Mouse (Mus musculus) lung, embryonic 14.5 days (tissue): ENCODE measurements around the gene Kcnj8. TPM values are rescaled to one million over a fixed set of nuclear protein-coding genes. Genes with fewer than 3 reads are reported as not detected.

Experiments used
- ATAC-seq: fragments of 200-750 bp; cut with Nextera tagmentation; 2 replicates; pipeline ENCODE4 v1.8.0; 2017; ENCODE audit warnings: mild to moderate bottlenecking, moderate TSS enrichment, moderate library complexity; ENCODE audit not compliant: insufficient read depth
- DNase-seq: peaks from one replicate; pipeline ENCODE4 v3.0.0-alpha.2; 2015
- H3K27ac ChIP-seq: fragments of 300-500 bp; sonication (generic); 2 replicates; pipeline ENCODE4 v1.5.1; 2014; ENCODE audit warnings: low read depth, mild to moderate bottlenecking, moderate library complexity
- H3K27me3 ChIP-seq: fragments of 300-500 bp; sonication (generic); 2 replicates; pipeline ENCODE4 v1.6.1; 2014; ENCODE audit warnings: low read length, control low read depth; ENCODE audit not compliant: insufficient read depth
- H3K36me3 ChIP-seq: fragments of 300-500 bp; sonication (generic); 2 replicates; pipeline ENCODE4 v1.6.1; 2014; ENCODE audit warnings: control low read depth; ENCODE audit not compliant: insufficient read depth
- H3K4me1 ChIP-seq: fragments of 300-500 bp; sonication (generic); 2 replicates; pipeline ENCODE4 v1.6.1; 2014; ENCODE audit warnings: antibody characterized with exemption, control low read depth; ENCODE audit not compliant: insufficient read depth
- H3K4me2 ChIP-seq: fragments of 300-500 bp; sonication (generic); 2 replicates; pipeline ENCODE4 v1.6.1; 2014; ENCODE audit warnings: mild to moderate bottlenecking
- H3K4me3 ChIP-seq: fragments of 300-500 bp; sonication (generic); 2 replicates; pipeline ENCODE4 v1.5.1; 2014; ENCODE audit warnings: low read depth, low read length
- H3K9ac ChIP-seq: fragments of 300-500 bp; sonication (generic); 2 replicates; pipeline ENCODE4 v1.6.1; 2014
- H3K9me3 ChIP-seq: fragments of 300-500 bp; sonication (generic); 2 replicates; pipeline ENCODE4 v1.6.1; 2016; ENCODE audit warnings: low read depth, low read length, control low read depth
- CTCF ChIP-seq: IDR thresholded peaks from 2 replicates; pipeline ENCODE4 v1.5.1; 2016; ENCODE audit warnings: antibody characterized with exemption, low read depth
- WGBS: fragments of 180-500 bp; shearing (Covaris S2); extraction: QIAGEN DNeasy Blood & Tissue Kit; methylation state at CpG from one replicate; pipeline ENCODE4 v1.1.7; 2014; 5-methylcytosine and 5-hydroxymethylcytosine counted together
- polyA plus RNA-seq: library from polyadenylated mRNA; unstranded; fragments of >200 nt; fragmentation: Nextera tagmentation; extraction: Ambion mirVana; gene quantifications from 2 replicates; pipeline ENCODE4 v1.2.1, GENCODE M21; 2014

Gene Kcnj8
- polyA plus RNA-seq, 1 experiment from 2014 or later, result 13.6 TPM

GRCm38 (mm10) chr6:142578831-142579230, 7.4 kb upstream of the Kcnj8 start:
- WGBS, result 68% methylated on average over 4 of the region's 4 CpGs
- H3K4me1 ChIP-seq, result no peaks in the 10 kb centered on the region
- H3K4me3 ChIP-seq, result no peak overlapping the region
- no peak for DNase-seq
- H3K9ac ChIP-seq, result no peak overlapping the region
- no peaks in the 10 kb centered on the region for H3K9me3 ChIP-seq
- no peak for ATAC-seq
- no peak overlapping the region for H3K27ac ChIP-seq
- TF ChIP-seq CTCF, result no peak
- no peak overlapping the region for H3K4me2 ChIP-seq
- H3K36me3 ChIP-seq, result no peaks in the 10 kb centered on the region
- H3K27me3 ChIP-seq, result no peaks in the 10 kb centered on the region

- H3K9ac ChIP-seq, result no peak overlapping the region
- DNase-seq (no peak), ATAC-seq (no peak)
- no peak for TF ChIP-seq CTCF
- no peak overlapping the region for H3K4me3 ChIP-seq
- H3K36me3 ChIP-seq, result no peaks in the 10 kb centered on the region
- no peak overlapping the region for H3K27ac ChIP-seq
- no peak overlapping the region for H3K4me2 ChIP-seq
- H3K27me3 ChIP-seq, result no peaks in the 10 kb centered on the region
- H3K9me3 ChIP-seq, result no peaks in the 10 kb centered on the region
- H3K4me1 ChIP-seq, result no peaks in the 10 kb centered on the region
- WGBS, result 67% methylated on average over 6 of the region's 6 CpGs
Observed at GRCm38 (mm10) chr6:142577801-142578200, 6.4 kb upstream of the Kcnj8 start.

- H3K27ac ChIP-seq, result no peak overlapping the region
- H3K4me3 ChIP-seq, result no peak overlapping the region
- no peaks in the 10 kb centered on the region for H3K36me3 ChIP-seq
- H3K27me3 ChIP-seq, result peaks cover 29% of the 10 kb centered on the region
- no peak overlapping the region for H3K4me2 ChIP-seq
- no peak overlapping the region for H3K9ac ChIP-seq
- TF ChIP-seq CTCF, result no peak
- H3K9me3 ChIP-seq, result no peaks in the 10 kb centered on the region
- WGBS, result 30% methylated on average over 6 of the region's 6 CpGs
- ATAC-seq, result peak; percentile 7; the same call in 1 of the 2 replicates
- H3K4me1 ChIP-seq, result peaks cover 2% of the 10 kb centered on the region; the same call in 1 of the 2 replicates
- peak; percentile 50 for DNase-seq
Observed at GRCm38 (mm10) chr6:142572876-142573275, 1.5 kb upstream of the Kcnj8 start.

- Histone ChIP-seq H3K27me3 (peaks cover 29% of the 10 kb centered on the region), H3K36me3 (no peaks in the 10 kb centered on the region), H3K4me2 (peak overlapping the region; percentile 81), H3K27ac (peak overlapping the region; percentile 38; the same call in 1 of the 2 replicates), H3K4me3 (peak overlapping the region; percentile 46), H3K9me3 (no peaks in the 10 kb centered on the region), H3K4me1 (peaks cover 9% of the 10 kb centered on the region), H3K9ac (peak overlapping the region; percentile 48; the same call in 1 of the 2 replicates)
- 3% methylated on average over 21 of the region's 21 CpGs for WGBS
- ATAC-seq, result 0 out of 2 replicates have a peak, but pooled peaks have one; percentile 8
- peak; percentile 41 for DNase-seq
- TF ChIP-seq CTCF, result no peak
Observed at GRCm38 (mm10) chr6:142571629-142572360, 381 bp upstream of the Kcnj8 start.

GRCm38 (mm10) chr6:142570046-142570770, 1.2 kb downstream of the Kcnj8 start:
- DNase-seq (peak; percentile 39), ATAC-seq (no peak)
- Histone ChIP-seq H3K36me3 (no peaks in the 10 kb centered on the region), H3K4me3 (peak overlapping the region; percentile 46), H3K27ac (no peak overlapping the region), H3K27me3 (peaks cover 29% of the 10 kb centered on the region), H3K4me1 (peaks cover 9% of the 10 kb centered on the region), H3K9me3 (no peaks in the 10 kb centered on the region), H3K9ac (peak overlapping the region; percentile 37; the same call in 1 of the 2 replicates), H3K4me2 (peak overlapping the region; percentile 81)
- WGBS, result 9% methylated on average over 30 of the region's 30 CpGs
- TF ChIP-seq CTCF, result no peak

- H3K4me2 ChIP-seq, result peak overlapping the region; percentile 35
- H3K4me1 ChIP-seq, result peaks cover 9% of the 10 kb centered on the region
- H3K27me3 ChIP-seq, result peaks cover 29% of the 10 kb centered on the region
- no peaks in the 10 kb centered on the region for H3K36me3 ChIP-seq
- DNase-seq (no peak), ATAC-seq (no peak)
- WGBS, result 44% methylated on average over 7 of the region's 7 CpGs
- no peak overlapping the region for H3K4me3 ChIP-seq
- no peak overlapping the region for H3K9ac ChIP-seq
- H3K27ac ChIP-seq, result no peak overlapping the region
- TF ChIP-seq CTCF, result no peak
- no peaks in the 10 kb centered on the region for H3K9me3 ChIP-seq
Observed at GRCm38 (mm10) chr6:142568713-142569357, 2.6 kb downstream of the Kcnj8 start.
